Mouse (Mus musculus): ENCODE results near the gene Olfr923.

Olfr923 gene

GRCm38 (mm10) chr9:38826245-38826644 lies at the start of gene Olfr923:
Gene Olfr923, plus strand, starts transcription at chr9:38826545.
- 94% methylated on average over 1 of the region's 1 CpGs for WGBS

GRCm38 (mm10) chr9:38792689-38793088 lies 33.7 kb upstream of the Olfr923 start:
- 84% methylated on average over 2 of the region's 2 CpGs for WGBS

GRCm38 (mm10) chr9:38814314-38814713 lies 12.0 kb upstream of the Olfr923 start, which contains the start of gene Olfr922:
Gene Olfr922, plus strand, starts transcription at chr9:38814614.
- WGBS: 69% methylated on average over 2 of the region's 2 CpGs

- 89% methylated on average over 1 of the region's 1 CpGs for WGBS
Measured at GRCm38 (mm10) chr9:38815458-38815986, 10.8 kb upstream of the Olfr923 start.

- WGBS: 70% methylated on average over 2 of the region's 2 CpGs
Measured at GRCm38 (mm10) chr9:38833027-38833426, 6.7 kb downstream of the Olfr923 start.

GRCm38 (mm10) chr9:38844149-38844548 lies 17.8 kb downstream of the Olfr923 start, which contains the start of gene Olfr924:
Gene Olfr924, plus strand, starts transcription at chr9:38844449.
- WGBS: 93% methylated on average over 1 of the region's 1 CpGs

GRCm38 (mm10) chr9:38854760-38855159 lies 28.4 kb downstream of the Olfr923 start, which contains the start of gene Olfr26:
Gene Olfr26, plus strand, starts transcription at chr9:38855060.

GRCm38 (mm10) chr9:38874880-38875279 lies 48.5 kb downstream of the Olfr923 start:
- 59% methylated on average over 2 of the region's 2 CpGs for WGBS

- WGBS: 76% methylated on average over 2 of the region's 2 CpGs
Measured at GRCm38 (mm10) chr9:38876826-38877225, 50.5 kb downstream of the Olfr923 start, which contains the start of gene Olfr926. Gene Olfr926, plus strand, starts transcription at chr9:38877126.
